Mouse (Mus musculus) NIH3T3 (cell line): ENCODE results near the gene Nrbf2.

Experiments
- DNase-seq: peaks from one replicate; pipeline ENCODE4 v3.0.0-alpha.2; 2012; ENCODE audit warnings: low read depth

Gene Nrbf2

GRCm38 (mm10) chr10:67285176-67285814 is at the start of gene Nrbf2:
Gene Nrbf2 (minus strand): TSS chr10:67285305.
- peak; percentile 96 for DNase-seq

DNA sequence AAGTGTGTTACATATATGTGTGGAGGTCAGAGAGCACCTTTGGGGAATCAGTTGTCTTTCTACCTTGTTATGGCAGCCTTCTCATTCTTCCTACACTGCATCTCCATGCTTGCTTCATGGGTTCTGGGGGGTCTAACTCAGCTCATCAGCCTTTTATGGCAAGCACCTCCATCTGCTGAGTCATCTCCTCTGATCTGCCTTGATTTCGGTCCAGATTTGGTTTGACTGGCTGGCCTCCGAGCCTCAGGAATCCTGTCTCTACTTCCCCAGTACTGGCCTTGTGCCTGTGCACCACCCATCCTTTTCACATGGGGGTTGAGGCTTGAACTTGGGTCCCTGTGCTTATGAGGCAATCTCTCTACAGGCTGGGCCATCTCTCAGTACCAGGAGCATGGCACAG is 45.5 kb upstream of the Nrbf2 start:
- DNase-seq, result peak; percentile 90

GRCm38 (mm10) chr10:67329661-67330060 is 44.6 kb upstream of the Nrbf2 start:
- DNase-seq, result no peak

DNA sequence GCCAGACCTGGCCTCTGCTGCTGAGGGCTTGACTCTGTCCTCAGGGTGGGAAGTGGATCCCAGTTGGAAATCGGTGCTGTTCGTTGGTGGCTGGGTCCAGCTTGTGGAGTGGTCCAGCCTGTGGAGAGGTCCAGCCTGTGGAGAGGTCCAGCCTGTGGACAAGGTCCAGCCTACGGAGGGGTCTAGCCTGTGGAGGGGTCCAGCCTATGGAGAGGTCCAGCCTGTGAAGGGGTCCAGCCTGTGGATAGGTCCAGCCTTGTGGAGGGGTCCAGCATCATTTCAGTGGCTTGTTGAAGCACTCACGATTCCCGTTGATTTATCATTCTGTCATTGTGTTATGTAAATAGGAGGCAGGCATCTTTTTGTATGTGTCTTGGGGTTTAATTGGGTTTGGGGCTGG is 43.1 kb upstream of the Nrbf2 start:
- no peak for DNase-seq

- no peak for DNase-seq
These were observed 38.9 kb upstream of the Nrbf2 start for GRCm38 (mm10) chr10:67324036-67324435.

DNA sequence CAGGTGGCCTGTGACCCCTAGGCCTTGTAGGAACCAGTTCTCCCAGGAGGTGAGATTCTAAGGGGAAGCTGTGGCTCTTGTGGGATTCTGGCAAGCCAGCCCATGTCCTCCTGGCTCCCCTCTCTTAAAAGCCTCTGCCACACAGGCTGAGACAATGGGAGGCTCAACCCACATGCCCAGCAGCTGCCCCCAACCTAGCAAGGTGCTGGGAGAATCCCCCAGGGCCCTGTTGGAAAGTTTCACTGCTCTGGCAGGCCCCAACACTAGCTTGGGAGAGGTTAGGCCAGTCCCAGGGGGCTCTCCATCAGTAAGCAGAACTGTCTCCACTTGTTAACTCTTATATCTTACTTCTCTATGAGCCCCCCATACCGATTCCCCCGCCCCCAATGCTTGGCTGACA is 36.3 kb upstream of the Nrbf2 start:
- no peak for DNase-seq

DNA sequence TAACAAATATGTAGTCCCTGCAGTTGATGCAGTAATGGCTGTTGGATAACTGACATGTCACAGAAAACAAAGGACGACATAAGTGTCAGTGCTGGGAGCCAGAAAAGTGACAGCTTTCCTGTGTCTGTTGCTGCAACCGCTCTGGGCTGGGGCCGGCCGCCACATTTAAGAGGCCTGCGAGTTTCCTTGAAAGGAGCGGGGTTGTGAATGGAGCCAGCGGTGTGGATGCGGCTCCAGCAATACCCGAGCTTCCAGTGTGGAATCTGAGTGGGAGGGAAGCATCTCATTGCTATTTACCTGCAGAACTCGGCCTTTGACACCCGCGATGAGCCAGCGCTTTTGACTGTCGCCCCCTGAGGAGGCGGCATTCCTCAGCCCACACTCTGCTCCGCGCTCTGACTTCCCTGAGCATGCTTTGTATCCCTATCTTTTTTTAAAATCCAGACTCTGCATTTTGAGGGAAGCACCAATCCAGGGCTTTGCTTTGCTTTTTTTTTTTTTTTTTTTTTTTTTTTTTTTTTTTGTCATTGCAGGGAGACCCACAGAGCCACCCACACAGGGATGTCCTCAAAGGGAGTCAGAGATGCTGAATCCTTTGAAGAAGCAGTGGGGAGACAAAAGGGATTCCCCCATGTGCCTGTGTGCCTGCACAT is 35.2 kb upstream of the Nrbf2 start:
- no peak for DNase-seq

DNA sequence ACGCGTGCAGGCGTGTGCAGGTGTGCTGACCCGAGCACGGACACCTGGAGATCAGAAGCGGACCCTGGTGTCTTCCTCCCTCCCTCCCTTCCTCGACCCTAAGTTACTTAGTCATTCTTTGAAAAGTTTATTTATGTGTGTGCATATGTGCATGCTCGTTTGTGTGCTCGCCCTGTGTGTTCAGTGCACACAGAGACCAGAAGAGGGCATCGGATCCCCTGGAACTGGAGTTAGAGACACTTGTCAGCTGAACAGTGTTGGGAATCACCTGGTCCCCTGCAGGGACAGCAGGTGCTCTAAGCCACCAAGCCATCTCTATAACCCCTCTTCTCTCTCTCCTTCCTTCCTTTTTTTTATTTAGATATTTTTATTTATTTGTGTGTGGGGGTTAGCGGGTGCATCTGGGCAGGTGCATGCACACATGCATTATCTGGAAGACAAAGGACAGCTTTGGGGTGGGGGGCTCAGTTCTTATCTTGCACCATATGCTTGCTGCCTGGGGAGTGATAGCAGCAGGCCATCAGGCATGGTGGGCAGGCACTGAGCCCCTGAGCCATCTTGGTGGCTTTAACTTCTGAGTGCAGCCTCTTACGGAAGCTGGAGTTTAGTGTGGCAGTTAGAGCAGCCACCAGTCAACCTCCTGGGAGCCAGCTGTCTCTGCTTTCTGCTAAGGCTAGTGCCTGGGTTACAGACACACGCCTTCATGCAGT is 34.1 kb upstream of the Nrbf2 start:
- no peak for DNase-seq

DNA sequence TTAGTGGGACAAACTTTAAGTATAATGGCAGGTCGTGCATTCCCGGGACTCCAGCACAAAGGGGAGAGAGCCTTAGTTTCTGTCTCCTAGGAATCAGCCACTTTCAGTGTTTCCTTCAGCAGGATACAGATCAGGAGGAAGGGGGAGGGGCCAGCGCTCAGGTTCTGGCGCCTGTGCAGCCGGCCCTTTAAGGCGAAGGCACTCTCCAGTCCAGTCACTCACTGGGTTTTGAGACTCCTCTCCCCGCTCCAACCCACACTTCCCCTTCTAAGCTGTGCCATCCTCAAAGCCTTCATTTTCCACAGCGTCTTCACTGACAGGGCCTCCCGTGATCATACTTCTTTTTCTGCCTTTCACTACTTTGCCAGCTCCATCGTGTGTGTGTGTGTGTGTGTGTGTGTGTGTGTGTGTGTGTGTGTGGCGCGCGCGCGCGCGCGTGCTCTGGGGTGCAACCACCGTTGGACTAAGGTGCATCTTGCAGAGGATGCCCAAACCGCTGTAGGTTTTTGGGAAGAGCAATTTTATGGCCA is 32.9 kb upstream of the Nrbf2 start:
- DNase-seq, result no peak

GRCm38 (mm10) chr10:67314811-67315435 is 29.8 kb upstream of the Nrbf2 start:
- peak; percentile 93 for DNase-seq

- DNase-seq, result no peak
These were observed 27.4 kb upstream of the Nrbf2 start for GRCm38 (mm10) chr10:67312456-67312855.

- peak; percentile 89 for DNase-seq
These were observed 26.3 kb upstream of the Nrbf2 start for GRCm38 (mm10) chr10:67311277-67311959.

GRCm38 (mm10) chr10:67309483-67310138 is 24.5 kb upstream of the Nrbf2 start:
- DNase-seq, result peak; percentile 76

GRCm38 (mm10) chr10:67302340-67302739 is 17.2 kb upstream of the Nrbf2 start:
- peak; percentile 32 for DNase-seq

DNA sequence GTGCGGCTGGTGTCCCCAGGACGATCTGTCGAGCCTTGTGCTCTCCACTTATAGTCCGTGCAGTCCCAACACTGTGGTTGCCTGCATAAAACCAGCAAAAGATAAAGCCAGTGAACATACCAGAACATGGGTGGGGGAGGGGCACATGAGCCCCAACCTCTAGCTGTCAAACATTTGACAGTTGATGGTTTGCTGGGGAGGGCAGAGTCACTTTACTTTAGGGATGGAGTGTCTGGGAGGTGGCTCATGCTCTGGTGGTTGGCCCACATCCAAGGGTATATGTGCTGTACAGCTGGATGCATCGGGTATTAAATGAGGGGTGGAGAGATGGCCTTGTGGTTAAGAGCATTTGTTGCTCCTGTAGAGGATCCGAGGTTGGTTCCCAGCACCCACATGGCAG is 15.9 kb upstream of the Nrbf2 start:
- DNase-seq, result no peak

DNA sequence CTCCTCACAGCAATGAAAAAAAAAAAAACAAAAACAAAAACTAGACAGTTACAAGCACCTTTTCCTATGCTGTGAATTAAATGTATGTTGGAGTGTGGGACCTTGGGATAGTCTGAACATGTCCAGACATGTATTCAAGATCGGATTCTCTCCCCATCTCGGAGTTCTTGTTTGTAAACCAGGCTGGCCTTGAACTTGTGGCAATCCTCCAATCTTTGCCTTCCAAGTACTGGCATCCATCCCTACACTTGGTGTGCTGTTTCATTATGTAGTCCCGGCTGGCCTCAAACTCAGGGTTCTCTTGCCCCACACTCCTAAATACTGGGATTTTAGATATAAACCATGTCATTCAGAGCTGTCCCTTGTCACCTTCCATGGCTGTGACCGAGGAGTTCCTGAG is 14.2 kb upstream of the Nrbf2 start:
- peak; percentile 66 for DNase-seq

DNA sequence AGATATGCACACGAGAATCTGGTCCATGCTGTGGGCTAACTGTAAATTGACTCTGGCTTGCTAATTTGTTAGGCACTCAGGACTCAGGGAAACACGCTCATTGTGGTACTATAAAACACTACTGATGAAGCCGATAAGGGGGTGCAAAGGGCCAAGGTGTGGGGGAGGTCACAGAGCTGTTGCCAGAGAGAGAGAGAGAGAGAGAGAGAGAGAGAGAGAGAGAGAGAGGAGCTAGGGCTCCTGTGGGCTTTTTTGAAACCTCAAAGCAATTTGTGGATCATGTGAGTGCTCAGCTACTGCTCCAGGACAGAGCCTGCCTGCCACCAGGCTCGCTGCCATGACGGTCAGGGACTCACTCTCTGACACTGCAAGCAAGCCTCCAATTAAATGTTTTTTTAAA is 13.8 kb upstream of the Nrbf2 start:
- DNase-seq, result no peak

- no peak for DNase-seq
These were observed 12.2 kb upstream of the Nrbf2 start for GRCm38 (mm10) chr10:67297175-67297855.

DNA sequence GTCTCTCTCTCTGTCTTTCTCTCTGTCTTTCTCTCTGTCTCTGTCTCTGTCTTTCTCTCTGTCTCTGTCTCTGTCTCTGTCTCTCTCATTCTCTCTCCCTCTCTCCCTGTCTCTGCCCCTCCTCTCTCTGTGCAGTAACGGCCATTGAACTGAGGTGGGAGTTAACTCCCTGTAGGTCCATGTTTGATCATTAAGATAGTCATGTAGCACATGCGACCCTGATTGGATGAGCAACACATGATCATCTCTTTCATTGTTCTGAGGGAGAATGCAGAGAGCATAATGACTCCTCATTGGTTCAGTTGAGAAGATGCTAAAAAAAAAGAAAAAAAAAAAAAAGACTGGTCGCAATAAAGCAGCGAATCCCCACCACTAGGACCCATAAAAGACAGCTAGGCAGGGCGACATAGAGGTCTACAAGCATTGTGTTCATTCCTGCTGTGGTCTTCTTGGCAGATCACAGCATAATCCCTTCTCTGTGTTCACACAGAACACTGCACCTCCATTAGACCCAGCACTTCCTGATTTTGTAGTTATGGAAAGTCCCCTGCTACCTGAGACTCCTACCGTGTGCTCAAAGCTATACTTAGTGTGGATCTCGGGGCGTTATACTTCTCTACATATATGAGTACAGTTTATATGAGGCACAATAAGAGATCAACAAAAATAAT is 11.5 kb upstream of the Nrbf2 start:
- no peak for DNase-seq

DNA sequence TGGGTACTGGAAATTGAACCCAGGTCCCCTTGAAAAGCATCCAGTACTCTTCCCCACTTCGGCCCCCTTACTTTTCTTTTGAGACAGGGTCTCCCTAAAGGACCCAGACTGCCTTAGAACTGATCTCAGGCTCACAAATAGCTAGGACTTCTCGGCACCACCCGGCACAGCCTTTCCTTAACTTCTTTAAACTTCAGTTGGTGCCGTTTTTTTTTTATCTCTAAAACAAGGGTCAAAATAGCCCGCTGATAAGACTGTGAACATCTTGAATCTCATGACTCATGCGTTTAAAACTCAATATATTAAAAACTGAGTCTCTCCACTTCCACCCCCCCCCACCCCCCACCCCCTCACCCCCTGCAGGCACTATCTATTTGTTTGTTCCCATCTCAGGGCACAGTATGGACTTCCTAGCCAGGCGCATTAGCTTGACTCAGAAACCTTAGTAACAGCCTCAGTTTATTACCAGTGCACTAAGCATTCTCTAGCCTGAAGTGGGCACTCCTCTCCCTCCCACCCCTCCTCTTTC is 10.9 kb upstream of the Nrbf2 start:
- DNase-seq, result no peak
